Mouse (Mus musculus) heart, postnatal 14 days (tissue): Measurements from ENCODE around the gene Gm47289. TPM values are rescaled to one million over a fixed set of nuclear protein-coding genes. Genes with fewer than 3 reads are reported as not detected.

Experiments used
- DNase-seq, 2 experiments: peaks; one replicate each; pipeline ENCODE4 v3.0.0; 2021 to 2022
- intact Hi-C: fragments of 180-260 bp; cut with DNase I; formaldehyde crosslinking; loops from one replicate; pipeline ENCODE4 v1.15.1; 2025
- total RNA-seq, 2 experiments: library from RNA; stranded (reverse); gene quantifications; 2 replicates each; pipeline ENCODE4 v1.2.3; 2021

The Gm47289 gene
- total RNA-seq, 2 experiments from 2014 or later: not detected

DNA sequence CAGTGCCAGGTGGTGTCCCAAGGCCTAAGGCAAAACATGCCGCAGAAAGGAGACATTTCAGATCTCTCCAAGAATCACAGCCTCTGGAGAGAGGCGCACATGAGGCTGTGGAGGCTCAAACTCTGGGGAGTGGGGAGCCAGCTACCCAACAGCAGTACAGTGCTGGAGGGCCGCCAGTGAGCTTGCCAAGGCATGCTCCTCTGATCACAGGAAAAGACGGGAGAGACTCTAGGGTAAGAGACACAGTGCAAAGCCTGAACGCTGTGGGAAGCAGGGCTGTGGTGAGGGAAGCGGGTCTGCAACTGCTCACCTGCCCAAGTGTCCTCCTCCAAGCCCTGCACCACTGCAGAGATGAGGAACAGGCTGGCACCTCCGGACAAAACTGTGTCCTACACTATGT, 3.1 kb upstream of the Gm47289 start:
- peak in 1 of 2 experiments; percentile 30 for DNase-seq
- intact Hi-C loops: loop anchor here (1.0 to 5.0 kb wide), 2 partner anchors 196 to 271 kb away; no protein-coding TSS in a partner anchor

DNA sequence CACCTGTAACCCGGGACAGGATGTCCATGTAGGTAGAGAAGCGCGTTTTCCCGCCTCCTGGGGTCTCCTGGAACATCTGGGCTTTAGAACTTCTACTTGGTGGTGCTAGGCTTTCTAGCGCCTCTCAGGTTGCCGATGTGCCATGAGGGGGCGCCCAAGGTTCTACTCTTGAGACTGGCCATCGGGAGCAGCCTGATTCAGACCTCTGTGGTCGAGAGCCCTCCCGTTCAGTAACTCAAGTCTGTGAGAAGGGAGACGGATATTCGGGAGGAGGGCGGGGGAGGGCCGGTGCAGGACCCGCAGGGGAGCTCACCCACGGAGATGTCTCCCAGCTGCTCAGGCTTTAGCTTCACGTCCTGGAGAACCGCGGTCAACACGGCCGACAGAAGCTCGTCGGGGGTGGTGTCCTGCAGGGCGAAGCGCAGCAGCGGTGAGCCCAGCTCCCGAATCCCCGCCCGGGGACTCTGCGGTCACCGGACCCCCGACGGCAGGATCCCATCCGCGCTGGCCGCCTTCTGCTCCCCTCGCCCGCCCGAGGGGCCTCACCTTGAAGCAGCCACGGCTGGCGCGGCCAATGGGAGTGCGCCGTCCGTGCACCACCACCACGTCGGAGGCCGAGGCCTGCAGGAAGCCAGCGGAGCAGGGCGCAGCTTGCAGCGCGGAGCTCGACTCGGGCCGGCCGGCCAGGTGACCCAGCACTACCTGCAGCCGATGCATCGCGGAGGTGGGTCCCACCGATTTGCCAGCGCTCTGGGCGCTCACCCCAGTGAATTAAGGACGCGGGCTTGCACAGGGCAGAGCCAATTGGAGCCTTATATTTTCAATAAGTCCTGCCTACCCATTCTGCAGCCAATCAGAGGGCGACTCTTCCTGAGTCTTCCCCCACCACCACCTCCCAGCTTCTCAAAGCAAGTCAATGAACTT, 2.4 kb upstream of the Gm47289 start, which contains the start of gene Acaa1b:
Acaa1b (minus strand) TSS at position 816 of the 924 bp plus-strand sequence.
- intact Hi-C loops: loop anchor here (1.0 to 5.0 kb wide), 2 partner anchors 196 to 271 kb away; no protein-coding TSS in a partner anchor
- DNase-seq: peak; percentile 79 to 87

DNA sequence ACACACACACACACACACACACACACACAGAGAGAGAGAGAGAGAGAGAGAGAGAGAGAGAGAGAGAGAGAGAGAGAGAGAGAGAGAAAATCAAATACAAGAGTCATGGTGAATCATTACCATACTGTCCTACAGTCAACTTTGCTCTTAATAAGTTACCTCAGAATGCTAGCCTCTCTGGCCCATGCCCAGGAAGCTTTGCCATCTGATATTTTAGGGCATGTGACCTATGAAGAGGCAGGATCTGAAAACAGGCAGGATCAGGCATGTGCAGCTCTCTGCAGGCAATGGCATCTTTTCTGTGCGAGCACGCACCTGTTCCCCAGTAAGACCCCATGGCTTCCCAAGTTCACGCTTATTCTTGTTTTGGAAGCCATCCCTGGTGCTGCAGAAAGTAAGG, 1.7 kb downstream of the Gm47289 start:
- intact Hi-C loops: no loop called here
- DNase-seq: no peak

DNA sequence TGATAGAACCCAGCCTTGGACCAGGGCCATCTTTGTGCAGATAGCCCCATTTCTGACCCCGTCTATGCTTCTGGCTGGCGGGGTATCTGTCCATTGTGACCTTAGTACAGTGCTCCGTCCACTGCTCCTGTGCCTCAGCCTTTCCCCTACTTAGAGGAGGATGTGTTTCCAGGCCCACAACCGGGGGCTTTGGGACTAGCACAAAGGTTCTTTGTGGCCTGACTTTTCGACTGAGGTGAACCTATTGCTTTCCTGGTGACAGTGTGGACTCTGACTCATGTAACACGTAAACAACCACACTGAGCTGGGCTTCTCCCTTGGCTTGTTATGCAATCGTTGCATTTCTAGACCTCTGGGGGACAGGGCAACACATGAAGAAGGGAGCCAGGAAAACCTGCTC, 5.8 kb downstream of the Gm47289 start:
- intact Hi-C loops: no loop called here
- DNase-seq: no peak

DNA sequence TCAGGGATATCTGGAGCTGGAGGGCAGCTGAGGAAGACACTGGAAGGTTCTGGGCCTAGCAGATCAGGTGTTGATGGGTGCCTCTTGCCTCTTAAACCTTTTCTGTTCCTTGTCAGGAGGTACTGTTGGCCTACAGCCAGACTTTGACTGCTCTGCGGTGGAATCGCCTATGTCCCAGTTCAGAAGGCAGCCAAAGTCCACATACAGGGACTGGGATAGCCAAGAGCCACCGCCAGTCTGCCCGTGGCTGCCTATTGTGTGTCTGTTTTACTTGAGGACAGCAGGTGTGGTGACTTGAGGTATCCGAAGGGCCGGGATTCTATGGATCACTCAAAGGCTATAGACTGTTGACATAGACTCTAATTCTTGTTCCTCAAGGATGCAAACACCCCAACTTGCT, 6.6 kb downstream of the Gm47289 start:
- intact Hi-C loops: no loop called here

DNA sequence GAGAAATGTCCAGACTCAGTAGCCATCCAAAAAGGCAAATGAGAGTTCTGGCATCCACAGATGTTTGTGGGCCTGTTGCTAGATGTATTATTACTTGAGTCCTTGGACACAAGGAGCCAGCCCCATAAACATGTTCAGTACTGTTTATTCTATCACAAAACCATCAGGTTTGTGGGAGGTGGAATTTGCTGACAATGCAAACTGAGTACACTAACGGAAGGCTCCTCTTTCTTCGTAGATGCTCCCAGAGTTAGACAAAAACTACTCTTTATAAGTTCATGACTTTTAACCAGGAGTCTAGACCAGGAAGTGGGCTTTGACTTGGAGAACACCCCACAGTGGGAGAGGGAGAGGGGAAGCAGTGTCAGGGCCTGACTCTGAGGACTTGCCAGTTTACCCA, 8.6 kb downstream of the Gm47289 start:
- no peak for DNase-seq
- intact Hi-C loops: no loop called here

More for the DNA sequence above, 6.6 kb downstream of the Gm47289 start:
- no peak for DNase-seq

DNA sequence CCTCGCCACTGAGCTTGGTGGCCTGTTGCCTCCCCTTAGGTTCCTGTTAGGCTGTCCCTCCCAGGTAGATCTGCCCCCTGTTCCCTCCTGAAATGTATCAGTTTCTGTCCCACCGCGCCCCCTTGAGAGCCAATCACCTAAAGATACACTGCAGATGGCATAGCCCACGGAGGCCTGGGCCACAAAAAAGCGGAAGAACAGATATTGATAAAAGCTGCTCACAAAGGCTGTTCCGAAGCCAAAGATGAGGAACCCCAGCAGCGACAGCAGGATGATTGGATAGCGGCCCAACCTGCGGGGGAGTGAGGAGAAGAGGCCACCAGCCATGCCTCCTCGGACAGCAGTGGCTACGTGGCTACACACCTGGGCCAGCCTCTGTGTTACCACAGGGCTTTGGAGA, 20.3 kb downstream of the Gm47289 start:
- intact Hi-C loops: no loop called here
- no peak for DNase-seq

DNA sequence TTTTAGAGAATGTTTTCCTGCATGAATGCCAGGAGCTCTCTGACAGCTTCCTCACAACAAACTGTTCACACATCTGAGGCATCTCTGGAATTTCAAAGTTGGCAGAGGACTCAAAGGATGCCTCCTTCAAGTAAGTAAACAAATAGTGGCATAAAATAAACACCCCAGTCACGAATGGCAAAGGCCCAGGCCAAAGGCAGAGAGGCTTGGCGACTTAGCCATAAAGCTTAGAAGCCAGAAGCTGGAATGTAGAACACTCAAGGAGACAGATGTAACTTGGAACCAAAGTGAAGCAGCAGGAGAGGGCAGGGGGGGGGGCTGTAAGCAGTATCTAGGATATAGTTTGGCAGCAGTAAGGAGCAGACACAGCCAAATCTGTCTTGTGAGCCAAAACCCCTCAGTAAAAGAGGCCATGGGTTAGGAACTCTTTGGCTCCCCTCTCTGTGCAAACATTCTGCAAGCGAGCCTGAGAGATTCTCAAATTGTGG, 22.3 kb downstream of the Gm47289 start:
- intact Hi-C loops: no loop called here
- peak; percentile 13 to 24 for DNase-seq

DNA sequence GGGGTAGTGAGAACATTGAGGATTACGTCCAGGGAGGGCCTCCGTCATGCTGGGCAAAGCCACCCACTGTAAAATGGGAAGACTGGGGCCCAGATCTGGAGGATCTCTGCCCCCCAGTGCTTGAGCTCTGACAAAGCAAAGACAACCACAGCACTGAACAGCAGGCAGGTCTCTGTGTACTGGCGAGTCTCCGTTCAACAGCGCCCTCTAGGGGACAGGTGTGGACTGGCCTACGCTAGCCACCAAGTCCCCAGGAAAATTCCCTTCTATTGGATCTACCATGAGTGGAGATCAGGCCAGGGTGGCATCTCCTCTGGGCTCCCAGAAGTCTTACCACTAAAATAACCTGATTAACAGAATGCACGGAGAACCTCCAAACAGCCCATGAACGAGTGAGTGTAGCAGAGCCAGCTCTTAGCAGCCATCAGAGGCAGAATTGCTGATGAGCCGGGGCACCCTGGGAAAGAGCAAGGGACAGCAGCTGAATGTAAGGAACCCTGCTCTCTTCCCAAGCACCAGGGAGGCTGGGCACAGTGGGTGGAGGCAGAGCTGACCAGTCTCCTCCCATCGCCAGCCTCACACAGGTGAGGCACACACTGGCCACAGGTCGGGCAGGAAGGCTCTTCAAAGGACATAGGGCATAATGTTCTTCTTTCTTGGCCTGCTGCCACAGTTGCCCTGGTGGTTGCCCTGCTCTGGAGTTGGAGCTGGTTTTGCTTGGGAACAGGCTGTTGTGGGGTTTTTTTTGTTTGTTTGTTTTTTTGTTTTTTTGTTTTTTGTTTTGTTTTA, 33.4 kb downstream of the Gm47289 start:
- peak; percentile 9 to 41 for DNase-seq

DNA sequence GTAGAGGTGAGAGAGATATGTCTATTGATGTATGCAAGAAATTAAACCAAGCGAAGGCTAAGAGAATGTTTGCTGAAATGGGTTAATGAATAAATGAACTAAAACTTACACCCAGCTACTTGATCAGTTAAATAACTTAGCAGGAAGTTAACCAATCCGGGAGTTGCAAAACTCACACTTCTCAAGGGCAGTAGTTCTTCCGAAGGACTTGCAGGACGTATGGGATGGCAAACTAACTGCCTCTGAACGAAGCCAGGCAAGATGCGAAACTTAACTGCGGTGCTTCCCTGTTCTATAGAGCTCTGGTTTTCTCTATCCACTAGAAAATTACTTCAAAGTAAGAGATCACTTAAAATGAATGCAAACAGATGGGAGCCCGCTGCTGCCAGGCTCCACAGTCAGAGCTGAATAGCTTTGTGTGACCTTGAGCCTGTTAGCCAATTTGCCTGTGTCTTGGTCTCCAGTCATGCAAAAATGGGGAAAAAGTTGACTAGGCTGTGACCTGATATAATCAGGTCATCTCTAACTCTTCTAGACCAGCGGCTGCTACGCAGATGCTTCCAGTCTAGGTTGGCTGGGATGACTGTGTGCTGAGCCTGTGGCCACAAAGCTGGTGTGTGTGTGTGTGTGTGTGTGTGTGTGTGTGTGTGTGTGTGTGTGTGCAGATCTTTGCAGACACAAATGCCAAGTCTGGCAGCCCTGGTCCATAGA, 40.3 kb downstream of the Gm47289 start:
- intact Hi-C loops: no loop called here
- DNase-seq: no peak

More for the DNA sequence above, 33.4 kb downstream of the Gm47289 start:
- intact Hi-C loops: no loop called here

DNA sequence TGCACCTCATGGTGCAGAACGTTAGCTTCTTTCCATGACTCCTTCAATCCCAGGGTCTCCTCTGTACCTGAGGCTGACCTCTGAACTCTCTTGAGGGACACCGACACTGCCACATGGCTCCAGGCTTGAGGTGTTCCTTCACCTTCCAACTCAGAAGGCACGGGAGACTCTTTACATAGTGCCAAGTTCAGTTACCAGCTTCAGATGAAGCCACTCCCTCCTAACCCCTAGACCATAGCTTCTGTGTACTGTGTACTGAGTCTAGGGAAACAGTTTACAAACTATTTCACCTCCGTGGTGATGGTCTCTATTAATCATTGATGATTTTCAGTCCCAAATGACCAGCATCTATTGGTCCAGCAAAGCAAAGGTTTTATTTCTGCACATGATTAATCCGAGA, 42.7 kb downstream of the Gm47289 start:
- DNase-seq: no peak
- intact Hi-C loops: no loop called here

DNA sequence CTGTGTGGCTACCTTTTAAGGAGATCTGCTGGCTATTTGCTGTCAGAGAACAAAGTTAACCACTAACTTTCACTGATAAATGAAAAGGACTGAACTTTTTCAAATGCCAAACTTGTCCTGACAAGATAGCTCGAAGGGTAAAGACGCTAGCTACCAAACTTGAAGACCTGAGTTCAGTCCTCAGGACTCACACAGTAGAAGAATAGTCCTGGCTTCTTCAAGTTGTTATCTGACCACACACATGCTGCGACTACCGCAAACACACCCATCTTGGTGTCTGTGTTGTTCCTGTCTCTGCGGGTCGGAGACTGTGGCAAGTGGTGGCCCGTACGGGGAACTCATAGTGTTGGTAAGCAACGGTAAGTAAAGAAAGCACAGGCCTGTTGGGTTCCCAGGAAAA, 44.7 kb downstream of the Gm47289 start:
- no peak for DNase-seq
- intact Hi-C loops: no loop called here

DNA sequence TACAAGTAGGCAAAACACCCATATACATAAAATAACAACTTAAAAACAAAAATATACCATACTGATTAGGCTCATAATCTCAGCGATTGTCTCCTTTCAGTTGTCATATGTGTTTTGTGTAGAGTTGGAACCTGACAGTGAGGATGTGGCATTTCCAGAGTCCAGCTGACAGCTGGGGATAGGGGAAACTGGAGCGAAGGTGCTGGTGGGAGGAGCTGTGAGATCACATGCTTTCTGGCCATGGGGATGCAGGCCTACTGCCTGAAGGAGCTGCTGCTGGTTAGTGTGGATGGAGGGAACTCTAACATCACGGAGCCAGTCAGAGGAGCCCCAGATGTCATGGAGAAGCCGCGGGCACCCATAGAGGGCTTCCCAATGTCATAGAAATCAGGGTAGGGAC, 46.8 kb downstream of the Gm47289 start:
- intact Hi-C loops: no loop called here

DNA sequence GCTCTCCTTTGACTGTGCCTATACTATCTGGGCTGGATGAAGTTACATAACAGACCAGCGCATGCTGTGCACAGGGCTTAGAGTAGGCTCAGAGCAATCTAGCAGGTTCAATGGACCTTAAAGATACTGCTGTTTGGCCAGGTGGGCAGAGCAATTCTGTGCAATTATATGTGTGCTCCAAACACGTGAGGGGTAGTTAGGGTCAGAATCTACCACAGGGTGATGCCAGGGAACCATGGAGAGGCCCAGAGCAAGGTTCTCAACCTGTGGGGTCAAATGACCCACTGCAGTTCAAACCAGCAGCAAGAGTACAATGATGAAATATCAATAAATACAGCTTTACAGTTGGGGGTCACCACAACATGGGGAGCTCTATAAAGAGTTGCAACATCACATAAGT, 47.7 kb downstream of the Gm47289 start:
- intact Hi-C loops: no loop called here
- DNase-seq: no peak

More for the DNA sequence above, 46.8 kb downstream of the Gm47289 start:
- DNase-seq: no peak

DNA sequence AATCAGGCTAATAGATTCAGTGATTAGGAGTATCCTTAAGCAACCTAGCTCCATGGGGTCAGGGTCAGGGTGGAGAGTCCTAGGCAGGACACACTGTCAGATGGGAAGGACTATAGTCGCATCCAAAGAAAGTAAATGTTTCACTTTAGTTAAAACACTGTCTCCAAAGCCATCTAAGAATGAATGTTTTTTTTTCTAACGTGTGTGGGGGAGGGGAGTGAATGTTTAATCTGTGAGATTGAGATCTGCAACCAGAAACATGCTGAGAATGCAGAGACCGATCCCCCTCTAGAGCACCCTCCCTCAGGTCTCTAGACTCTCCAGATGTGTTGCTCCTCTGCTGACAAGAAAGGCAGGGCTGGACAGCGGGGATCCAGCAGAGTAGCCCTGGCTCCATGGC, 48.2 kb downstream of the Gm47289 start:
- DNase-seq: no peak
- intact Hi-C loops: no loop called here

DNA sequence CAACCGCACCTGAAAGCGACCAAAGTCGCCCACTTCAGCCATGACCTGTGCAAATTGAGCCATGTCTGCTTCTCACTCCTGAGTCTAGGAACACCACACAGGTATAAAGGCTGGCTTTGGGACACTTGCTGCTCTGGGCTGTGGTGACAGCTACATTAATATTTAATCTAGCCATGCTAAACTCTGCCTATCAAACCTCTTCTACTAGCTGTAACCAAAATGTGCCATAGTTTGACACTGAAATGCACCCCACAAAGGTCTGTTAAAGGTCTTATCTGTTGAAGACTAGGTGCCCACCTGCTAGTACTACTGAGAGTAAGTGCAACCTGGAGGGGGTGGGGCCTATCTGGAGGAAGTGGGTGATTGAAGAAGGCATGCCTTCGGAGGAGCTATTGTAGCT, 50.0 kb downstream of the Gm47289 start, which contains the start of gene Slc22a13:
Slc22a13 (minus strand) TSS at position 101 of the 400 bp plus-strand sequence.
- no peak for DNase-seq
- intact Hi-C loops: no loop called here
